Mouse (Mus musculus): ENCODE measurements around the gene Pccb.

Gene Pccb

DNA sequence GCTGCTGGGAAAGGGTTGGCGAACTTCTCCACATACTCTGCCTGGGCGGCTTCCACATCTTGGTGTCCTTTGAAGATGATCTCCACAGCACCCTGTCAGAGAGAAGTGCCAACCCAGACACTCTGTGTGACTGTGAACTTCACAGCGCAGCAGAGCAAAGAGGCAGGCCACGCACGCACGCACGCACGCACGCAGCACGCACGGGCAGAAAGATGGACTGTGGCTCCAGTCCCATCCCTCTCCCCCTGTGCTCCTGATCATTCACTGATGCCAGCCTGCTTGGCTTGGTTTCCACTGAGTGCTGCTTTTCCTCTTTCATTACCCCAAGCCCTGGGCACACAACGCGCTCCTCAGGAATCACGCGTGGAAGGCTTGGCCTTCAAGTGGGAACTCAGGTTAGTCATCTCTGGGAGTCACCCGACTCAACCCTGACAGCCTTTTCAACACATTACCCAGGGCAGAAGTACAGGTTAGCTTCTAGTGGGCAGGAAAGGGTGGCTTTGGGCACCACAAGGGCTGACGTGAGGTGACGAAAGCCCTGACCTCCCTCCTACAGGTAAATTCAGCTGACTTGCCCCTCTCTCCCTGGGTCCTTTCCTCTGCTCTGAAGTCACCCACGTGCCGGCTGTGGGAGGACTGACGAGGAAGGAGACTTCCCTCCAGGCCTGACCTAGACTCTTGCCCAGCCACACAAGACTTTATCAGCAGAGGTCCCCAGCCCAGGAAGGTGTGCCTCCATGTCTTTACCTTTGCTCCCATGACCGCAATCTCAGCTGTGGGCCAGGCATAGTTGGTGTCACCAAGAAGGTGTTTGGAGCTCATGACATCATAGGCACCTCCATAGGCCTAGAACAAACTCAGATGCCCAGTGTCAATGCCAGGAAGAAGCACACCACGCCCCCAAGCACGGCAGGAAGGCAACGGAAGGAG, 50.1 kb downstream of the Pccb start:
- no peak for DNase-seq

DNA sequence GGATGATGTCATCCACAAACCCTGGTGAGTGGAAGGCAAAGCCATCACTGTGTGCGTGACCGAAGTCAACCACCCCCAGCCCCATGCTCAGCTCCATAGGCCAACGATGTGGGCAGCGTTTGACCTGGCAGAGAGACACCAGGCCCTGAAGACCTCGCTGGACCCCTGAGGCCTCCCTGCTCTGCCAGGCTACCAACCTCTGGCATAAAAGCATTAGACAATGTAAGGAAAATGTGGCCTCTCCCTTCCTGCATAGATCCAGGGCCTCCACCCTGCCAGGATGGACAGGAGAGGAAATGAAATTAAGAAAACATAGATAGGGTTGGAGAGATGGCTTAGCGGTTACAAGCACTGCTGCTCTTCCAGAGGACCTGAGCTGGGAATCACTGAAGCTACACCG, 51.9 kb downstream of the Pccb start:
- no peak for DNase-seq

DNA sequence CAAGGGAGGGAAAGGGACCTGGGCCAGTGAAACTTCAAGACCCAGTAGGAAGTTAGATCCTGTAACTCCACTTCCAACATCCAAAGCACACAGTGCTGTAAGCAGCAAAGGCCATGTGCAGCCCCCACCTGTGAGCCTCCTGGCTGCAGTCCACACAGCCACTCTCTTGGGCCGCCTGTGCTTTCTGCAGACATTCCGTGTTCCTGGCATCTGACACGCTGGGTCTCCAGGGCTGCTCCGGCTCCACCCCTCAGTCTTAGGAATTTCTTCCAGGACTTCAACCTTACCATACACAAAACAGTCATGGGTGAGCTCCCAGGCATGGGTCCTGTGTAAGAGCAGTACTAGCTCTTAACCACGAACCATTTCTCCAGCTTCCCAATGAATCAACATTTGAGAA, 55.4 kb downstream of the Pccb start:
- no peak for DNase-seq

DNA sequence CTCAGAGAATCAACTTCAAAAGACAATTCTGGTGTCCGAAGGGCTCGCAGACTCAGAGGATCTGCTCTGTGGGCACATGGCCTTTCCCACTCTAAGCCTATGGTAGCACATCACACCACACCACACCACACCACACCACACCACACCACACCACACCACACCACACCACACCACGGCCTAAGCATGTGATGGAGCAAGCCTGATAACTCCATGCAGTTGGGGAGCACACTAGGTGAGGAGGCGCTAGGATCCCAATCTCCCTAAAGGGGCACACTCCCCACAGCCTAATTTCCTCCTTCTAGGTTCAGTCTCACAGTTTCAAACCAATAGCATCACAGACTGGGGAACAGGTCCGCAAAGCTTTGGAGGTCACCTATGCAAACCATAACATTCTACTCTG, 56.0 kb downstream of the Pccb start:
- DNase-seq = no peak

DNA sequence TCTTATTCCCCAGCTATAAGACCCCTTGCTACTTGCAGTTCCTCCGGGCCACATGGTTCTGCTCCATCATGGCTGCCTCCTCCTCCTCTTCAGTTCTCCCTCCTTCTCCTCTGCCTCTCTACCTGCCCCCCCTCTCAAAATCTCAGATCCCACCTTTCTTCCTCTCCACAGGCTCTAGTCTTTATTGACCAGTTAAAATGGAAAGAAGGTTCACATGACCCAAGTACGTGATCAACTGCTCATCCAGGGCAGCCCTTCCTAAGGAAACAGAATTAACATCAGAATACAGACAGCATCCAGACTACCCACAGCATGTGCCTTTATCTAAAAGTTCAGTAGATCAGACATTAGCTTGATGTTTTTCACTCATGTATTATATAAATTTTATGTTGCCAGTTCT, 65.2 kb downstream of the Pccb start:
- no peak for DNase-seq

GRCm38 (mm10) chr9:100964106-100964505, 70.6 kb downstream of the Pccb start:
- no peak for DNase-seq

DNA sequence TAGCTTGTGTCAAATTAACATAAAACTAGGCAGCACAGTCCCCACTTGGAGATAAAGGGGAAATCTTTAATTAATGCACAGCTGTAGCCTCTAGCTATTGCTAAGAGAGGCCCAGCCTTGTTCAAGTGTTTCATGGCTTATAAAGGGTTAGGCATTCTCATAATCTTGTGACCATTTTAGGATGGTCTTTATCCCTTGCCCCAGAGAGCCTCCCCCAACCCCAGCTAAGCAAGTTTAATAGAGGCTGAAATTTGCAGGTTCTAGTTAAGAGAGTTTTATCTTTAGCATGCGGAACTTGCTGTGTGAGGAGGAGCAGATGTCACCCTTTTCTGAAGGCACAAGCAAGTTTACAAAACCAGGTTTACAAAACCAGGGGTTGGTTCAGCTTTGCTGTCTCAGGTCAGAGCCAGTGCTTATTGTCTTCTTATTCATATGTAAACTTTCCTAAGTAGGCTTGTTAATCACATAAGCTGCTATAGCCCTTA, 71.2 kb downstream of the Pccb start:
- no peak for DNase-seq

- no peak for DNase-seq
These were observed 71.7 kb downstream of the Pccb start for GRCm38 (mm10) chr9:100962903-100963427.

DNA sequence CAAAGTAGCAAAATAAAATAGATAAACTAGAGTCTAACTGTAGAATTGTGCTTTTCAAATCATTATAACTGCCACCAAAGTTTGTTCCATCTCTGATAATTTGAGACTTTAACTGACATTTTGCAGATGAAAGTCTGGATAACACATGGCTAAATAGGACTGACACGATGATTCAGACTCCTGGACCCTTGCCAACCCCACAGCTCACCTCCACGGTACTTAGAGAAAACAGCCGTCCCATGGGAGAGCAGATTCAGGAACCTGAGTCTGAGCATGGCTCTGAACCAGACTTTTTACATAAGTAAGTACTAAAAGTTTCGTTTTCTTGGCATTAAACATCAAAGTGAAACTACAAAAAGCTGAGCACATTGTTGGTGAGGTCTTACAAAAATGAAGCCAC, 83.2 kb downstream of the Pccb start:
- no peak for DNase-seq

DNA sequence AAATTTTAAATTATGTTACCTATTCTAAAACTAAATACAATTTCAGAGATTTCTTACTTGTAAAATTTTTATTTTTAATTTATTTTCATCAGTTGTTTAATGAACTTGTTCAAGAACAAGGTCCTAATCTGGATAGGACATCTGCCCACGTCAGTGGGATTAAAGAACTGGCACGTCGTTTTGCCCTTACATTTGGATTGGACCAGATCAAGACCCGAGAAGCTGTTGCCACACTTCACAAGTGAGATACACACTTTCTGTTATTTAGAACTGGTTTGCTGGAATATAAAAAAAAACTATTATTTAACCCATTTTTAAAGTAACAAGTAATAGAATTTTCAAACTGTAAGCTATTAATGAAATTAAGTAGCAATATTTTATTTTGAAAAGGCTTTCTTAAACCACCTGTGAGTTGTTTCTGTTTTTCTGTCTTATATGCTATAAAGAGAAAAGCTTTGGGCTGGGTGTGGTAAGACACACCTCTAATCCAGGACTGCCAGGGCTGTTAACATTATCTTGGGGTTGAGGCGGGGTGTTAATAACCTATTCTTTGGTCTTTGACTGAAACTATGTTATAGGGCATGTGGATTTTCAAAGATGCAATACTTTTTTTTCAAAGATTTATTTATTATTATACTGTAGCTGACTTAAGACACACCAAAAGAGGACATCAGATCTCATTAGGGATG, 89.9 kb downstream of the Pccb start:
- no peak for DNase-seq

DNA sequence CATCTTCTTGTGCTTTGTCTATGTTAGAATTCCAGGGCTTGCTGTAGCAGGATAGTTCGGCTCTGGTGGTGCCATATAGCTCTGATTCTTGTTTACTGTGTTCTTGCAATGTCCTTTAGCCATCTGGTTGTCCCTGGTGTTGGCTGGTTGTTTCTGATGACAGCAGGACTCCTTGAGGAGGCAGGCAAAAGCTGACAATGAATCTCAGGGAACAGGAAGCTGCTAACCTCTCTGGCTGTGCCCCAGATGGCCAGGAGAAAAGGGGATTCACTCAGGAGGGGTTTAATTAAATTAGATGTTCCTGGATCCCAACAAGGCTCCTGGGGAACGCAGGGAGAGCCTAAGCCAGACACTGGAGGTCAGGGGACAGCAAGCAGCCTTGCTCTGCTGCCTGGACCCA, 92.7 kb downstream of the Pccb start:
- peak; percentile 9 for DNase-seq
